Mouse (Mus musculus) midbrain, embryonic 14.5 days (tissue): ENCODE results near the gene Bach2. TPM values are rescaled to one million over a fixed set of nuclear protein-coding genes. Genes with fewer than 3 reads are reported as not detected.

Experiments used
- ATAC-seq: fragments of 200-750 bp; cut with Nextera tagmentation; 2 replicates; pipeline ENCODE4 v1.8.0; 2017; ENCODE audit warnings: moderate number of reproducible peaks, moderate library complexity; ENCODE audit not compliant: low FRiP score, low TSS enrichment
- DNase-seq: peaks from one replicate; pipeline ENCODE4 v3.0.0-alpha.2; 2015
- H3K27ac ChIP-seq: fragments of 300-500 bp; sonication (generic); replicated peaks from 2 replicates; pipeline ENCODE4 v1.5.1; 2014; ENCODE audit warnings: mild to moderate bottlenecking, low read depth, low read length, moderate library complexity
- H3K27me3 ChIP-seq: fragments of 300-500 bp; sonication (generic); 2 replicates; pipeline ENCODE4 v1.6.1; 2014; ENCODE audit warnings: low read length, control low read depth, mixed read lengths; ENCODE audit not compliant: control insufficient read depth, insufficient read depth
- H3K36me3 ChIP-seq: fragments of 300-500 bp; sonication (generic); 2 replicates; pipeline ENCODE4 v1.6.1; 2014; ENCODE audit warnings: low read length, control low read depth; ENCODE audit not compliant: control insufficient read depth, insufficient read depth
- H3K4me1 ChIP-seq: fragments of 300-500 bp; sonication (generic); 2 replicates; pipeline ENCODE4 v1.6.1; 2014; ENCODE audit warnings: mild to moderate bottlenecking, antibody characterized with exemption, low read length, control low read depth; ENCODE audit not compliant: control insufficient read depth, insufficient read depth
- H3K4me2 ChIP-seq: fragments of 300-500 bp; sonication (generic); 2 replicates; pipeline ENCODE4 v1.6.1; 2014; ENCODE audit warnings: mild to moderate bottlenecking, low read length, moderate library complexity
- H3K4me3 ChIP-seq: fragments of 300-500 bp; sonication (generic); replicated peaks from 2 replicates; pipeline ENCODE4 v1.5.1; 2014; ENCODE audit warnings: low read depth, low read length
- H3K9ac ChIP-seq: fragments of 300-500 bp; sonication (generic); replicated peaks from 2 replicates; pipeline ENCODE4 v1.6.1; 2014; ENCODE audit warnings: mild to moderate bottlenecking, low read length, moderate library complexity
- H3K9me3 ChIP-seq: fragments of 300-500 bp; sonication (generic); 2 replicates; pipeline ENCODE4 v1.6.1; 2016; ENCODE audit warnings: low read length, control low read depth, mixed read lengths; ENCODE audit not compliant: control insufficient read depth
- WGBS: fragments of 180-500 bp; shearing (Covaris S2); extraction: QIAGEN DNeasy Blood & Tissue Kit; methylation state at CpG from one replicate; pipeline ENCODE4 v1.1.7; 2014; 5-methylcytosine and 5-hydroxymethylcytosine counted together
- polyA plus RNA-seq: library from polyadenylated mRNA; unstranded; fragments of >200 nt; fragmentation: Nextera tagmentation; extraction: Ambion mirVana; gene quantifications from 2 replicates; pipeline ENCODE4 v1.2.1, GENCODE M21; 2014

Gene Bach2
- polyA plus RNA-seq, 1 experiment from 2014 or later: 27.0 TPM

DNA sequence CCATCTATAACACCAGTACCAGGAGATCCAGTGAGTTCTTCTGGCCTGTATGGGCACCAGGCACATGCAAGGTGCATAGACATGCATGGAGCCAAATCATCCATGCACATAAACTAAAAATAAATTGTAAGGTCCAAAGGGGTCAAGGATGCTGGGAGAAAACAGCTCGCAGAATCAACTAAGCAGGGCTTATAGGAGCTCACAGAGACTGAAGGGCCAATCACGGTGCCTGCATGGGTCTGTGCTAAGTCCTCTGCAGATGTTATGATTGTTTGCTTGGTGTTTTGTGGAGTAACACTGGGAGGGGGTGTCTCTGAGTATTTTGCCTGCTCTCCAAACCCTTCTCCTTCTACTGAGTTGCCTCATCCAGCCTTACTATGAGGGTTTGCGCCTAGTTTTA, 209.2 kb downstream of the Bach2 start:
- no peak overlapping the region for H3K4me3 ChIP-seq
- no peak for DNase-seq
- no peaks in the 10 kb centered on the region for H3K36me3 ChIP-seq
- no peaks in the 10 kb centered on the region for H3K4me1 ChIP-seq
- H3K9ac ChIP-seq: no peak overlapping the region
- H3K27ac ChIP-seq: no peak overlapping the region
- ATAC-seq: no peak
- H3K9me3 ChIP-seq: no peaks in the 10 kb centered on the region
- no peak overlapping the region for H3K4me2 ChIP-seq
- WGBS: 95% methylated on average over 3 of the region's 3 CpGs
- no peaks in the 10 kb centered on the region for H3K27me3 ChIP-seq

DNA sequence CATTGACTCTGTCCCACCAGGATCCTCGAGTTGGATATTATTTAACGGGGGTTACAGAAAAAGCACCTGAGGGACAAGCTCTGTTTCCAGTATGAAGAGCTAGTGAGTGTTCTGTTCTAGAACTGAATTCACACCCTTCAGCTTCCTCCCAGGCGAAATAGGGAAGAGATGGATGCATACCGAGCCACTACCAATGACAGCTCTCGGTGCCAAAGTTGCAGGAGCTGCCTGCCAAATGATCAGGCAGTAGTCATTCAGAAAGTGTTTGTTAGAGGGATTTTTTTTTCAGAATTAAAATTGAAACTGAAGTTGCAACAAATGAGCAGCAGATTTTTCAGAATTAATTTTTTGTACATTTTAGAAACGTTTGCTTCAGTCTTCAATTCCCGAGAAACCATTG, 223.4 kb downstream of the Bach2 start:
- Histone ChIP-seq H3K4me1 (no peaks in the 10 kb centered on the region), H3K36me3 (no peaks in the 10 kb centered on the region), H3K27ac (no peak overlapping the region), H3K27me3 (no peaks in the 10 kb centered on the region), H3K4me3 (no peak overlapping the region), H3K4me2 (no peak overlapping the region), H3K9me3 (no peaks in the 10 kb centered on the region; the same call in 1 of the 2 replicates), H3K9ac (no peak overlapping the region)
- DNase-seq (no peak), ATAC-seq (no peak)
- 88% methylated on average over 7 of the region's 7 CpGs for WGBS

DNA sequence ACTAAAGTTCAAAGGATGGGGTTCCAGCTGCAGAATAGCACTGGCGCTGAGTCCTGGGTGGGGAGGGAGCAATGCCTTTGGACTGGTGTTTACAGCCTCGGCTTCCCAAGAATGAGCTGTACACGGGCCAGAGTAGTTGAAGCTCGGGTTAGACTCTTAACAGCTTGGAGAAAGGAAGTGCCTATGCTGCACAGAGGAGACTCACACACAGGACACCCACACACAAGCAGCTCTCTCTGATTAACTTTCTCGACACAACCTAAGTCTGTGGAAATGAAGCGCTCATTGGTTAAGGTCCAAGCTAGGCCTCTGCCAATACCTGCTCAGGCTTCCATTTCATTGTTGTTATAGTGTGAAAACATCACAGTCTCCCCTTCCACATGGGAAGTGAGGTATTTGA, 224.5 kb downstream of the Bach2 start:
- no peak for DNase-seq
- Histone ChIP-seq H3K9ac (no peak overlapping the region), H3K27ac (no peak overlapping the region), H3K4me3 (no peak overlapping the region), H3K4me2 (no peak overlapping the region), H3K9me3 (no peaks in the 10 kb centered on the region; the same call in 1 of the 2 replicates), H3K4me1 (no peaks in the 10 kb centered on the region), H3K36me3 (no peaks in the 10 kb centered on the region), H3K27me3 (no peaks in the 10 kb centered on the region)
- WGBS: 94% methylated on average over 6 of the region's 6 CpGs
- ATAC-seq: no peak

DNA sequence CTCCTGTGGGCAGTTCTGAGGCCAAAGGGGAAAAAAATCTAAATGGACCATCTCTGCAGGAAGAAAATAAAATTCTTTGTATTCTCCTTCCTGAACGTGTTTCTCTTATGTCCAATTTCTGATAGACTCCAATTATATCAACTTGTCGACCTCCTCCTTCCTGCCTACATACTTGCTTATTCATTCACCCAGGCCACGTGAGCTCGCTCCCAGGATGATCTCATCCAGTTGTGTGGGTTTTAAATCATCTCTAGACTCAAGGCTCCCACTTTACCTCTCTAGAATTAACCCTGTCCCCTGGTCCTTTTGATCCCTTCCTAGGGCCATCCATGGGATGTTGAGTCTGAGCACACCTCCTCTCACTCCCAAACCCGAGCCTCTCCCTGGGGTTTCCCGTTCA, 225.9 kb downstream of the Bach2 start:
- Histone ChIP-seq H3K27me3 (no peaks in the 10 kb centered on the region), H3K9me3 (peaks cover 3% of the 10 kb centered on the region; the same call in 1 of the 2 replicates), H3K9ac (no peak overlapping the region), H3K4me1 (no peaks in the 10 kb centered on the region), H3K4me2 (no peak overlapping the region), H3K27ac (no peak overlapping the region), H3K4me3 (no peak overlapping the region), H3K36me3 (no peaks in the 10 kb centered on the region)
- WGBS: 83% methylated on average over 6 of the region's 6 CpGs
- DNase-seq (no peak), ATAC-seq (no peak)

DNA sequence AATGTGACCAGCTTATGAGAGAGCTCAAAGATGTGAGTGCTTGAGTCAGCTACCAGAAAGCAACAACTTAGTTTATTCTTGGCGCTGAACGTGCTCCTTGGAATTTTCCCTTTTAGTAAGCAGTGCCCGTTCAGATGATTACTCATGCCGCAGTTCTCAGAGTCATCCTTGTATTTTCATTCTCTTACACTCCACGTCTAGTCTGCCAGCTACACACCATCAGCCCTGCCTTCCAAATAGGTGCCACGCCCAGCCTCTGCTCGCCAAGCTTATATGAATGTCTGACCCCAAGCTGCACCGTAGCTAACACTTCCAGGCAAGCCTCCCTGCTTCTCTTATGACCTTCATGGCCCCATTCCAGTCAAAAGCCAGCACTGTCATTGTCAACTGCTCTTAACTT, 227.4 kb downstream of the Bach2 start:
- Histone ChIP-seq H3K27me3 (no peaks in the 10 kb centered on the region), H3K4me2 (no peak overlapping the region), H3K9ac (no peak overlapping the region), H3K4me3 (no peak overlapping the region), H3K27ac (no peak overlapping the region), H3K4me1 (no peaks in the 10 kb centered on the region), H3K36me3 (no peaks in the 10 kb centered on the region), H3K9me3 (peaks cover 5% of the 10 kb centered on the region; the same call in 1 of the 2 replicates)
- no peak for ATAC-seq
- WGBS: 86% methylated on average over 8 of the region's 8 CpGs
- no peak for DNase-seq

DNA sequence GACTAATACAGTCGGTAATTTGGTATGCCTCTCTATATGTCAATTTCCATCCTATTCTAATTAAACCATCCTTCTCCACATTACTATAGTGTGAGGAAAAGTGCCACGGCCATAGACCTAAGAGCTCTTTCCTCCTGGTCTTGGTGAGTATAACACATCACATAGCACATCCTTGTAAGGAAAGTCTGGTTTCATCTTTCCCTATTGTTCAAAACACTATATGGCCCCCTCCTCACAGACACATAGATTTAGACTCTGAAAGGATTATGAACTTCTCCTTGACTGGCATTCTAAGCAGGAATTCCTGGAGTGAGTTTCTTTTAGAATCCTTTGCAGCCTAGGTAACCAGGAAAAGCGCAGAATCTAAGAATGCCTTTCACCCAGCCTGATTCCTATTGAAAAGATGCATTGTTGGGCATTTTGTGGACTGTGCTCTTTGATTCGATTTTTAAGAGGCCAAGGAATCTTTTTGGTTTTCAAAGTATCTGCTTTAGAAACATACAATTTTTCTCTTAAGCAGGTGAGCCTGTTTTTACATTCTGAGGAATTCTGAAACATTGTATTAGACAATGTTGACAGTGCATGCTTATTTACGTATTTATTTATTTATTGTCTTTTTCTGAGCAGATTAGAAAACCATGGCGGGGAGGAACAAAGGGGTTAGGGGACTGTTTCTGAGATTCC, 239.5 kb downstream of the Bach2 start:
- H3K9ac ChIP-seq: no peak overlapping the region
- peaks cover 56% of the 10 kb centered on the region for H3K4me1 ChIP-seq
- H3K4me2 ChIP-seq: peak overlapping the region; percentile 15; the same call in 1 of the 2 replicates
- H3K27me3 ChIP-seq: no peaks in the 10 kb centered on the region
- H3K36me3 ChIP-seq: no peaks in the 10 kb centered on the region
- H3K27ac ChIP-seq: peak overlapping the region; percentile 57
- H3K9me3 ChIP-seq: no peaks in the 10 kb centered on the region
- ATAC-seq: no peak
- 6% methylated on average over 6 of the region's 6 CpGs for WGBS
- DNase-seq: peak; percentile 58
- H3K4me3 ChIP-seq: no peak overlapping the region

DNA sequence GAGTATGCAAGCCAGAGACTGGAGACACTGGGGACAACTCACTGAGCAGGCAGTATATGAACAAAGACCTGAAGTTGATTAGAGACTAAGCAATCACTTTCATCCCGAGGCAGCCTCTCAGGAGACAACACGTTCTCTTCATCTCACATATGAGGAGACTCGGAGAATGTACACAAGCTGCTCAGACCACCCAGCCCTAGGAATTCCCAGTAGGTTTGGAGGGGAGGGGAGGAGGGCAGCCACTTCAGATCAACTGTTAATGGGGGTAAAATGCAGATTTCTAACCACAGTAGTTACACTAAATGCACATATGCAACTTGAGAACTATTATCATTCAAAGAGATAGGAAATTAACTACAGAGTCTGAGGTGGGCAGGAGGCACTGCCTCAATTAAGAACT, 240.6 kb downstream of the Bach2 start:
- no peaks in the 10 kb centered on the region for H3K27me3 ChIP-seq
- ATAC-seq: no peak
- WGBS: 1% methylated on average over 3 of the region's 3 CpGs
- no peak overlapping the region for H3K4me3 ChIP-seq
- H3K9ac ChIP-seq: no peak overlapping the region
- H3K4me2 ChIP-seq: 0 out of 2 replicates have a peak overlapping the region, but pooled peaks have one; percentile 21
- peak overlapping the region; percentile 79 for H3K27ac ChIP-seq
- peaks cover 62% of the 10 kb centered on the region for H3K4me1 ChIP-seq
- no peaks in the 10 kb centered on the region for H3K9me3 ChIP-seq
- DNase-seq: peak; percentile 39
- H3K36me3 ChIP-seq: no peaks in the 10 kb centered on the region

DNA sequence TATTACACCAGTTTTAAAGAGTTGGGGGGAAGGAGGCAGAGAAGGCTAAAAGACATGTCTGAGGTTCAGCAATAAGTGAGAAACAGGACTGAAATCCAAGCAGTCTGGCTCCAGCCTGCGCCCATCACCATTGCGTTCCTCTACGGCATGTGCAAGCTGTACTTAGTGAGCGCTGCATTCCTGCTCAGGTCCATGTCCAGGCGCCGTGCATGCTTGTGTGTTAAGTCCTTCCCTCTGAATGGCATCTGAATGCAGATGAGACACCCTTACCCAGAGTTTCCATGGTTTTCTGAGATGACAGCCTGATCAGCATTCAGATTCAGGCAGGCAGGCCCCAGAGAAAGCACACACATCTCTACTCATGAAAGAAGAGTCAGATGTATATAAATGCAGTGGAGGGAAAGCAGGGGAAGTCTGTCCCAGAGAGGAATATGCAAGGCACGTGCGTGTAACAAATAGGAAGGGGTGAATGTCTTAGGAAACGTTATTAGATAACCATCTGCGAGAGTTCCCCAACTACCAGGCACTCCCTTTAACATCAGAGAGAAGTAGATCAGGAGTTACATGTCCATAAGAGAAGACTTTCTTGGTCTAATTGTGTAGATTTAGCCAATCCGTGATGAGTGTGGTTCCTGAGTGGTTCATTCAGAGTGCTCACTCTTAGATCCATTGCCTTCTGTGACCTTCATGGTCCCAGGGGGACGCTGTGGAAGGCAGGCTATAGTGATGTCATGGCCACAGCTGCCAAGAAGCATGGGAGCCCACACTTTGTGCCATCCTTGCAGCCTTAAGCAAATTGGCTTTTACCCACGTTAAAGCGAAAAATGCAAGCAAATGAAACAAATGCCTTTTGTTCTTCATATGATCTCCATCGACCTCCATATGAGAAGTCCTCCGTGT, 241.4 kb downstream of the Bach2 start:
- peaks cover 62% of the 10 kb centered on the region for H3K4me1 ChIP-seq
- DNase-seq (peak; percentile 76), ATAC-seq (peak; percentile 61)
- H3K9me3 ChIP-seq: no peaks in the 10 kb centered on the region
- H3K9ac ChIP-seq: 0 out of 2 replicates have a peak overlapping the region, but pooled peaks have one; percentile 3
- H3K36me3 ChIP-seq: no peaks in the 10 kb centered on the region
- H3K4me2 ChIP-seq: peak overlapping the region; percentile 21
- peak overlapping the region; percentile 79 for H3K27ac ChIP-seq
- 23% methylated on average over 16 of the region's 16 CpGs for WGBS
- H3K4me3 ChIP-seq: no peak overlapping the region
- no peaks in the 10 kb centered on the region for H3K27me3 ChIP-seq
